In genomic region chr13:55727120-55727838, GRCm38 (mm10) we compare ENCODE assay signal across 8 mouse cellular contexts. TPM values are rescaled to one million over a fixed set of nuclear protein-coding genes. Genes with fewer than 3 reads are reported as not detected.
A peak's percentile ranks its signal among the peaks of the same experiment; 100 is the strongest.
DNase-seq lines count a peak whose midpoint lies in the region; ATAC-seq lines count a peak whose summit lies in the region.

Pcbd2 (plus strand) TSS chr13:55727368.

- intact Hi-C loops in left cerebral cortex, postnatal 25 days (cut with DNase I): loop anchor here (2.0 kb wide), 1 partner anchor 34 kb away; the partner anchor contains the start of gene B230219D22Rik

- DNase-seq in adrenal gland, postnatal 14 days: peak; percentile 95
- peak; percentile 91 for DNase-seq in embryonic facial prominence, embryonic 10.5 days (ENCODE audit: low spot score)
- DNase-seq in gonadal fat pad, adult 2 months (ENCODE audit: low read depth): no peak
- peak; percentile 81 to 85 for DNase-seq in left cerebral cortex, postnatal 25 days (ENCODE audit: low spot score in 2 of 2)
- peak; percentile 78 for DNase-seq in mesoderm, embryonic 11.5 days (ENCODE audit: low read depth, low spot score)
- DNase-seq in right cerebral cortex, postnatal 25 days: peak; percentile 86
- peak; percentile 83 to 86 for DNase-seq in urinary bladder, postnatal 4 days (ENCODE audit: low spot score in 2 of 2)

- peak; percentile 93 for ATAC-seq in intestine, embryonic 16.5 days

- peak within 1 kb of the TSS; percentile 94 for H3K27ac ChIP-seq in embryonic facial prominence, embryonic 10.5 days (replicated peaks)
- peak within 1 kb of the TSS; percentile 99 for H3K27ac ChIP-seq in intestine, embryonic 16.5 days (ENCODE audit: low read length)

- peak within 1 kb of the TSS; percentile 73 for H3K4me3 ChIP-seq in embryonic facial prominence, embryonic 10.5 days
- H3K4me3 ChIP-seq in intestine, embryonic 16.5 days (ENCODE audit: low read length): peak within 1 kb of the TSS; percentile 68

- peaks cover 40% of the 10 kb centered on the region for H3K36me3 ChIP-seq in embryonic facial prominence, embryonic 10.5 days (replicated peaks)
- H3K36me3 ChIP-seq in intestine, embryonic 16.5 days (ENCODE audit: control insufficient read depth, insufficient read depth, low read length): no peaks in the 10 kb centered on the region

- H3K9me3 ChIP-seq in embryonic facial prominence, embryonic 10.5 days: no peaks in the 10 kb centered on the region
- no peaks in the 10 kb centered on the region for H3K9me3 ChIP-seq in intestine, embryonic 16.5 days (ENCODE audit: control insufficient read depth, low read length)

- H3K4me2 ChIP-seq in intestine, embryonic 16.5 days (ENCODE audit: low read depth, low read length): peak within 1 kb of the TSS; percentile 69

- H3K27me3 ChIP-seq in embryonic facial prominence, embryonic 10.5 days (replicated peaks; ENCODE audit: low read depth, poor library complexity, severe bottlenecking): no peaks in the 10 kb centered on the region
- no peaks in the 10 kb centered on the region for H3K27me3 ChIP-seq in intestine, embryonic 16.5 days (replicated peaks; ENCODE audit: control insufficient read depth, insufficient read depth, low read length)

- H3K4me1 ChIP-seq in embryonic facial prominence, embryonic 10.5 days: 0 out of 2 replicates have a peak, but pooled peaks cover 6% of the 10 kb centered on the region
- H3K4me1 ChIP-seq in intestine, embryonic 16.5 days (ENCODE audit: control insufficient read depth, insufficient read depth, low read length): no peaks in the 10 kb centered on the region

- peak within 1 kb of the TSS; percentile 84 for H3K9ac ChIP-seq in intestine, embryonic 16.5 days (ENCODE audit: low read depth, low read length)

- WGBS in embryonic facial prominence, embryonic 10.5 days: under 1% methylated on average over 73 of the region's 73 CpGs
- under 1% methylated on average over 73 of the region's 73 CpGs for WGBS in intestine, embryonic 16.5 days

RNA-seq across cellular contexts. Expression of gene Pcbd2, which starts in this region (rescaled TPM):
- total RNA-seq in adrenal gland, postnatal 14 days (2021): 62.1 and 72.6 TPM in 2 replicates
- polyA plus RNA-seq in embryonic facial prominence, embryonic 10.5 days (2016; fragmentation: Nextera tagmentation; extraction: Ambion mirVana): 36.3 and 43.7 TPM in 2 replicates
- 22.1 and 30.1 TPM in 2 replicates for polyA plus RNA-seq in gonadal fat pad, adult 2 months (2012; rRNA removed)
- polyA plus RNA-seq in intestine, embryonic 16.5 days (2015; fragmentation: Nextera tagmentation; extraction: Ambion mirVana): 71.9 and 72.3 TPM in 2 replicates
- 10 to 100 TPM; 24.0 to 27.5 TPM for total RNA-seq in left cerebral cortex, postnatal 25 days (2021)
